25 mouse cellular contexts compared by ENCODE assay signal in genomic region chr2:103918375-103918774, GRCm38 (mm10). TPM values are rescaled to one million over a fixed set of nuclear protein-coding genes. Genes with fewer than 3 reads are reported as not detected.
A peak's percentile ranks its signal among the peaks of the same experiment; 100 is the strongest.
DNase-seq lines count a peak whose midpoint lies in the region; ATAC-seq and TF ChIP-seq lines count a peak whose summit lies in the region.
"Had no signal": no experiment of that assay in that cellular context is flagged by ENCODE, and none has a peak within 500 bp of the region (broad histone marks: within the 10 kb centered on the region; RNA-seq: fewer than 3 reads in every experiment).

No protein-coding gene starts in this region.

- H3K27me3 ChIP-seq in liver, embryonic 13.5 days = no peaks in the 10 kb centered on the region
- H3K27me3 ChIP-seq in liver, embryonic 11.5 days (replicated peaks; ENCODE audit: control insufficient read depth, insufficient read depth, low read length) = no peaks in the 10 kb centered on the region
- H3K27me3 ChIP-seq in C2C12 (ENCODE audit: control insufficient read depth, insufficient read depth, insufficient read length) = peaks cover 5% of the 10 kb centered on the region
- H3K27me3 ChIP-seq in limb, embryonic 10.5 days (ENCODE audit: low read depth, poor library complexity, severe bottlenecking) = no peaks in the 10 kb centered on the region
- H3K27me3 ChIP-seq: embryonic facial prominence, embryonic 13.5 days; embryonic facial prominence, embryonic 15.5 days; forebrain, embryonic 12.5 days had no signal

- H3ac ChIP-seq in C2C12 (ENCODE audit: control insufficient read depth, insufficient read length, low read depth) = no peak overlapping the region

- intact Hi-C loops in gastrocnemius, adult 2 months (cut with DNase I) = no loop called here
- intact Hi-C loops in heart, postnatal 14 days (cut with DNase I) = no loop called here

- no peak overlapping the region for H3K4me2 ChIP-seq in liver, embryonic 13.5 days
- H3K4me2 ChIP-seq in liver, embryonic 11.5 days = no peak overlapping the region
- H3K4me2 ChIP-seq: embryonic facial prominence, embryonic 13.5 days; embryonic facial prominence, embryonic 15.5 days; forebrain, embryonic 12.5 days had no signal

- H3K36me3 ChIP-seq in liver, embryonic 13.5 days = 0 out of 2 replicates have a peak, but pooled peaks cover 4% of the 10 kb centered on the region
- H3K36me3 ChIP-seq in liver, embryonic 11.5 days (ENCODE audit: control insufficient read depth, insufficient read depth, low read length) = no peaks in the 10 kb centered on the region
- H3K36me3 ChIP-seq in C2C12 (ENCODE audit: control insufficient read depth, insufficient read depth) = no peaks in the 10 kb centered on the region
- H3K36me3 ChIP-seq in limb, embryonic 10.5 days = no peaks in the 10 kb centered on the region
- H3K36me3 ChIP-seq: embryonic facial prominence, embryonic 13.5 days; embryonic facial prominence, embryonic 15.5 days; forebrain, embryonic 10.5 days; forebrain, embryonic 12.5 days had no signal

- no peaks in the 10 kb centered on the region for H3K9me3 ChIP-seq in liver, embryonic 13.5 days (replicated peaks)
- H3K9me3 ChIP-seq in liver, embryonic 11.5 days (ENCODE audit: control insufficient read depth, low read length) = no peaks in the 10 kb centered on the region
- no peaks in the 10 kb centered on the region for H3K9me3 ChIP-seq in limb, embryonic 10.5 days (replicated peaks)
- H3K9me3 ChIP-seq: embryonic facial prominence, embryonic 13.5 days; embryonic facial prominence, embryonic 15.5 days; forebrain, embryonic 10.5 days; forebrain, embryonic 12.5 days had no signal

- no peak for TF ChIP-seq CTCF in gastrocnemius, adult 2 months (IDR thresholded peaks at IDR 0.05)
- no peak for TF ChIP-seq CTCF in C2C12 (IDR thresholded peaks at IDR 0.05; ENCODE audit: control insufficient read depth, insufficient read depth, insufficient read length)

- no peak overlapping the region for H3K4me3 ChIP-seq in gastrocnemius, adult 2 months
- H3K4me3 ChIP-seq in liver, embryonic 13.5 days (replicated peaks) = no peak overlapping the region
- no peak overlapping the region for H3K4me3 ChIP-seq in liver, embryonic 11.5 days (ENCODE audit: low read depth, low read length)
- no peak overlapping the region for H3K4me3 ChIP-seq in C2C12 (ENCODE audit: insufficient read depth, poor library complexity, severe bottlenecking)
- no peak overlapping the region for H3K4me3 ChIP-seq in limb, embryonic 10.5 days
- H3K4me3 ChIP-seq: embryonic facial prominence, embryonic 13.5 days; embryonic facial prominence, embryonic 15.5 days; erythroblast, embryonic 14.5 days; forebrain, embryonic 10.5 days; forebrain, embryonic 12.5 days had no signal

- peak; percentile 19 for DNase-seq in gastrocnemius, postnatal 25 days
- no peak for DNase-seq in gastrocnemius, adult 2 months
- no peak for DNase-seq in liver, embryonic 13.5 days
- DNase-seq in liver, embryonic 11.5 days (ENCODE audit: low spot score) = no peak
- DNase-seq in limb, embryonic 10.5 days (ENCODE audit: low spot score) = no peak
- no peak for DNase-seq in heart, postnatal 14 days
- DNase-seq: adrenal gland, adult 2 months; adrenal gland, postnatal 10 days; adrenal gland, postnatal 25 days; cerebellum, adult 11 months; cerebellum, adult 18-20 months; cerebellum, adult 8-10 months; cerebellum, adult 9-11 months; cerebellum, postnatal 14 days; cerebellum, postnatal 36 days; embryo, embryonic 11 days had no signal

- H3K9ac ChIP-seq in liver, embryonic 13.5 days = no peak overlapping the region
- H3K9ac ChIP-seq in liver, embryonic 11.5 days (ENCODE audit: low read depth, low read length) = no peak overlapping the region
- H3K9ac ChIP-seq: embryonic facial prominence, embryonic 13.5 days; embryonic facial prominence, embryonic 15.5 days; forebrain, embryonic 12.5 days had no signal

- H3K79me3 ChIP-seq in C2C12 (ENCODE audit: low read depth) = no peaks in the 10 kb centered on the region

- ATAC-seq in liver, embryonic 13.5 days (ENCODE audit: low read depth) = no peak
- ATAC-seq in liver, embryonic 11.5 days (replicated peaks; ENCODE audit: low FRiP score) = no peak
- ATAC-seq: CD4-positive, CD25-positive, alpha-beta regulatory T cell, adult 4 months; forebrain, embryonic 14.5 days; forebrain, embryonic 16.5 days had no signal

- no peaks in the 10 kb centered on the region for H3K79me2 ChIP-seq in C2C12 (ENCODE audit: control insufficient read depth, insufficient read depth)

- H3K27ac ChIP-seq in gastrocnemius, adult 2 months = no peak overlapping the region
- peak overlapping the region; percentile 44; the same call in 1 of the 2 replicates for H3K27ac ChIP-seq in liver, embryonic 13.5 days
- no peak overlapping the region for H3K27ac ChIP-seq in liver, embryonic 11.5 days (ENCODE audit: low read depth, low read length)
- no peak overlapping the region for H3K27ac ChIP-seq in limb, embryonic 10.5 days
- H3K27ac ChIP-seq: embryonic facial prominence, embryonic 13.5 days; embryonic facial prominence, embryonic 15.5 days; forebrain, embryonic 10.5 days; forebrain, embryonic 12.5 days had no signal

- peaks cover 23% of the 10 kb centered on the region for H3K4me1 ChIP-seq in liver, embryonic 13.5 days (replicated peaks)
- H3K4me1 ChIP-seq in liver, embryonic 11.5 days (replicated peaks; ENCODE audit: control insufficient read depth, insufficient read depth, low read length) = peaks cover 2% of the 10 kb centered on the region; the same call in 1 of the 2 replicates
- H3K4me1 ChIP-seq in limb, embryonic 10.5 days = no peaks in the 10 kb centered on the region
- H3K4me1 ChIP-seq: embryonic facial prominence, embryonic 13.5 days; embryonic facial prominence, embryonic 15.5 days; forebrain, embryonic 10.5 days; forebrain, embryonic 12.5 days had no signal

- WGBS in liver, embryonic 13.5 days (ENCODE audit: insufficient replicate concordance) = 71% methylated on average over 2 of the region's 2 CpGs
- WGBS in liver, embryonic 11.5 days = 79% methylated on average over 2 of the region's 2 CpGs
- WGBS in limb, embryonic 10.5 days = 86% methylated on average over 2 of the region's 2 CpGs

TF ChIP-seq in C2C12, 6 proteins besides CTCF, POLR2A, EP300 and RAD21:
- TF ChIP-seq MYOD1 (IDR thresholded peaks at IDR 0.05; ENCODE audit: control insufficient read depth, insufficient read length, low read depth) (peak; percentile 40), FOSL1 (IDR thresholded peaks at IDR 0.05; ENCODE audit: insufficient read depth, low read length, poor library complexity, severe bottlenecking) (no peak)

RNA-seq across cellular contexts. Expression of gene Lmo2, which starts 39.4 kb away (rescaled TPM):
- total RNA-seq in gastrocnemius, postnatal 25 days (2021) = 10 to 100 TPM in 1 of 2 experiments, 1 to 10 TPM in 1; 7.0 to 10.6 TPM
- total RNA-seq in gastrocnemius, adult 2 months (2021) = 1 to 10 TPM; 4.1 to 7.0 TPM
- 156 and 167 TPM in 2 replicates for polyA plus RNA-seq in liver, embryonic 13.5 days (2015; fragmentation: Nextera tagmentation; extraction: Ambion mirVana)
- polyA plus RNA-seq in liver, embryonic 11.5 days (2014; fragmentation: Nextera tagmentation; extraction: Ambion mirVana) = 185 and 191 TPM in 2 replicates
- polyA plus RNA-seq in C2C12 (2012; fragmentation: generic; extraction: Trizol) = not detected
- 29.3 and 30.6 TPM in 2 replicates for polyA plus RNA-seq in limb, embryonic 10.5 days (2016; fragmentation: Nextera tagmentation; extraction: Ambion mirVana)
- total RNA-seq in heart, postnatal 14 days (2021) = 10 to 100 TPM; 16.9 to 22.2 TPM

Comparison
In these comparisons a context has a peak if more than half of its experiments do, and no peak if none do; other contexts are left out.
1. RNA of gene Lmo2, which starts 39.4 kb away (polyA plus RNA-seq): 185 to 191 TPM in liver, embryonic 11.5 days, 156 to 167 TPM in liver, embryonic 13.5 days and 29.3 to 30.6 TPM in limb, embryonic 10.5 days; not detected in C2C12 (single experiment); every median in the first group is over 10 times any median in the second.